Mouse (Mus musculus) left cerebral cortex, adult 11 months (tissue): ENCODE data around the gene Pten.
A peak's percentile ranks its signal among the peaks of the same experiment; 100 is the strongest.

ENCODE experiments used
- DNase-seq: peaks from one replicate; pipeline ENCODE4 v3.0.0; 2022; ENCODE audit warnings: low spot score

Pten gene

GRCm38 (mm10) chr19:32756900-32757725 lies at the start of gene Pten:
Gene Pten (plus strand): TSS chr19:32757497.
- peak; percentile 91 for DNase-seq

GRCm38 (mm10) chr19:32708996-32709395 lies 48.3 kb upstream of the Pten start:
- no peak for DNase-seq

GRCm38 (mm10) chr19:32710288-32710687 lies 47.0 kb upstream of the Pten start:
- no peak for DNase-seq

GRCm38 (mm10) chr19:32711761-32712541 lies 45.3 kb upstream of the Pten start:
- peak; percentile 77 for DNase-seq

- DNase-seq = peak; percentile 63
Observed at GRCm38 (mm10) chr19:32712588-32713042, 44.7 kb upstream of the Pten start.

- no peak for DNase-seq
Observed at GRCm38 (mm10) chr19:32713471-32713870, 43.8 kb upstream of the Pten start.

- peak; percentile 68 for DNase-seq
Observed at GRCm38 (mm10) chr19:32715201-32715600, 42.1 kb upstream of the Pten start.

GRCm38 (mm10) chr19:32715681-32716080 lies 41.6 kb upstream of the Pten start:
- DNase-seq = no peak

GRCm38 (mm10) chr19:32717590-32717989 lies 39.7 kb upstream of the Pten start:
- no peak for DNase-seq

- no peak for DNase-seq
Observed at GRCm38 (mm10) chr19:32720319-32720718, 37.0 kb upstream of the Pten start.

- no peak for DNase-seq
Observed at GRCm38 (mm10) chr19:32723817-32724216, 33.5 kb upstream of the Pten start.

GRCm38 (mm10) chr19:32726451-32727325 lies 30.6 kb upstream of the Pten start:
- DNase-seq = no peak

- DNase-seq = no peak
Observed at GRCm38 (mm10) chr19:32729785-32730184, 27.5 kb upstream of the Pten start.

- DNase-seq = no peak
Observed at GRCm38 (mm10) chr19:32732922-32733321, 24.4 kb upstream of the Pten start.

- DNase-seq = no peak
Observed at GRCm38 (mm10) chr19:32737844-32738243, 19.5 kb upstream of the Pten start.

- no peak for DNase-seq
Observed at GRCm38 (mm10) chr19:32739686-32740085, 17.6 kb upstream of the Pten start, which contains the start of gene Atad1. Gene Atad1 (minus strand): TSS chr19:32739786.

- no peak for DNase-seq
Observed at GRCm38 (mm10) chr19:32740641-32741345, 16.5 kb upstream of the Pten start.

- no peak for DNase-seq
Observed at GRCm38 (mm10) chr19:32749425-32749824, 7.9 kb upstream of the Pten start.

- no peak for DNase-seq
Observed at GRCm38 (mm10) chr19:32752357-32752756, 4.9 kb upstream of the Pten start.

GRCm38 (mm10) chr19:32753386-32753785 lies 3.9 kb upstream of the Pten start:
- no peak for DNase-seq
